Mouse (Mus musculus): ENCODE data around the gene Borcs7.
"Not testable (repeated sequence)": the region's sequence is repeated elsewhere in the genome, so short reads cannot be mapped to it uniquely, and the experiment has no call there.

Gene Borcs7

DNA sequence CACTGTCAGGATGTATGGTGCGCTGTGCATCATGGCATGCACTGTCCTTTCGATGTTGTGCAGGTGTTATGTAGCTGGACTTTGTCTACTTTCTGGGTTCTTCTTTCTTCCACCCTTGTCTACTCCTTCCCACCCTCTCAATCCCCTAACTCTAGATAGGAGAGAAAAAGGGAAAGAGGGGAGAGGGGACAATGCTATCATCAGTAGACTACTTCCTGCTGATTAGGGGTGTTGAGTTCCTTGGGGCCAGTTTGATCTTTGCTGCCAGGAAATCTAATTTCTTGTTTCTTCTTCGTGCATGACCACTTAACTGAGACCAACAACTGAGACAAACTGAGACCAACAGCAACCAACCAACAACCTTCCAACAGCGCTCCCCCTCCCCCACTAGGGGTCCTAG lies 20.9 kb downstream of the Borcs7 start:
- DNase-seq (ENCODE audit: low read depth, low spot score): no peak

DNA sequence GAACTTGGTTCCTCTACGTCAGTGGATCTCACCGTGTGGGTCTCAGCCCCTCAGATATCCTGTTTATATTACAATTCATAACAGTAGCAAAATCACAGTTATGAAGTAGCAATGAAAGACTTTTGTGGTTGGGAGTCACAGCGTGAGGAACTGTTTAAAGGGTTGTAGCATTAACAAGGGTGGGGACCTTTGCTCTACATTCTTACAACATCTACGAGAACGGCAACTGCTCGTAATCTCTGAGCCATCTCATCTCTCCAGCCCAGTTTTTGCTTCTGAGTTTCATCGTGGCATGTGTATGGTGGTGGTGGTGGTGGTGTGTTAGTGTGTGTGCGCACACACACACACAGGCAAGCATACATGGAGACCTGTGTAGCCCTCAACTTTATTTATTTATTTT lies 24.5 kb downstream of the Borcs7 start:
- no peak for DNase-seq (ENCODE audit: low read depth, low spot score)

DNA sequence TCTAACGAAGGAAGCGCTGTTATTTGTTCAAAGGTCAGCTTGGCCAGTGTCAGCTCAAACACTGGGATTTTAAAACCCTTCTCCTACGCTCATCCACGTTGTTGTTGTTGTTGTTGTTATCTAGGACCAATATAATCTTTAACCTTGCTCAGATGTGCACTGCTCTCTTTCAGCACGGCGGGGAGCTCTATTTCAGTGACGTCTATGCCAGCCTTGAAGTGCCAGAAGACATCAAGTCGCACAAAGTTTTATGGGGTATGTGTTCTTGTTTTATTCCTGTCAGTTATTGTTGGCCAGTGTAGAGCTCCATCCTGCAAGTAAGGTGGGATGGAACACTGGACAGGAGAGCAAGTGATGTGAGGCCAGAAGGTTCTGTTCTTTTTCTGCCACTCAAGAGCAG lies 25.3 kb downstream of the Borcs7 start:
- DNase-seq (ENCODE audit: low read depth, low spot score): no peak

DNA sequence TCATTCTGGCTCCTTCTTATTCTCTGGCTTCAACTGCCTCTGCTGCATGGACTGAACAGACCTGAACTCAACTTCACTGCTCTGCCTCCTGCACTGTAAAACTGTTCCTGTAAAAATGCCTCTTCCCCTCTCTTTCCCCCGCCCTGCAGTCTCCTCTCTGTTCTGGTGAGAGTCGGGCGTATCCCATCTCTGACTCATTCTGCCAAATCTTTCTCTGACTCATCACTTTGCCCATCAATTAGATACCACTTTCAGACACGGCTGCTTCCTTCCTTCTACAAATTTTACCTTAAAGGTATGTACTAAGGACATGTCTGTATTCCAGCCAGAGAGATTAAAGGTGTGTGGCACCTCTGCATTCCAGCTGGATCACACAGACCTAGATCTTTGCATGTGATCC lies 28.4 kb downstream of the Borcs7 start:
- peak; percentile 16 for DNase-seq (ENCODE audit: low read depth, low spot score)

DNA sequence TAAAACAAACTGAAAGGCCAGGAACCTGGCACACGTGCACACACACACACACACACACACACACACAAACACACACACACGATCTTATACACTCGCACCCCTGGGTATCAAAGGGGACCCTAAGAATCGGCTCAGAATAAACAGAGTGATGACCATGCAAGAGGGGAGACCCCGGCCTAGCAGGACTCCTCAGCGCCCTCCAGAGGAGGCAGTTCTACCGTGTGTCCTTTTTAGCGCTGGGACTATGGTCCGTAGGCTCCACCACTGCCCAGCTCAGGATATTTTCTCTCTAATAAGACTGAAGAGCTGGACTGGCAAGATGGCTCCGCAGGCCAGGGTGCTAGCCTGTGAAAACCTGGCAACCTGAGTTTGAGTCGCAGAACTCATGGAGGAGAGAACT lies 34.7 kb downstream of the Borcs7 start:
- no peak for DNase-seq (ENCODE audit: low read depth, low spot score)

DNA sequence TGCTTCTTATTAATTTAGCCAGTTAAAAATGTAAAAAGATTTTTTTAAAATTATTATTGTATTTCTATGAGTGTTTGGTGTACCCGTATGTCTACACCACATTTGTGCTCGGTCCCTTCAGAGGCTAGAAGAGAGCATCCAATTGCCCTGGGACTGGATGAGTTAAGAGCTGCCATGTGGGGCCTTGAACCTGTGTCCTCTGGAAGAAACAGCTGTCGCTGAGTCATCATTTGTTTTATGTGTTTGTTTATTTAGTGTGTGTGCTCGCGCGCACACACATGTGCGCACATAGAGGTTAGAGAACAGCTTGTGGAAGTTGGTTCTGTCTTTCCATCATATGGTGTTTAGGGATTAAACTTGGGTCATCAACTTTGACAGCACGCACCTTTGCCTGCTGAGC lies 36.4 kb downstream of the Borcs7 start:
- no peak for DNase-seq (ENCODE audit: low read depth, low spot score)

DNA sequence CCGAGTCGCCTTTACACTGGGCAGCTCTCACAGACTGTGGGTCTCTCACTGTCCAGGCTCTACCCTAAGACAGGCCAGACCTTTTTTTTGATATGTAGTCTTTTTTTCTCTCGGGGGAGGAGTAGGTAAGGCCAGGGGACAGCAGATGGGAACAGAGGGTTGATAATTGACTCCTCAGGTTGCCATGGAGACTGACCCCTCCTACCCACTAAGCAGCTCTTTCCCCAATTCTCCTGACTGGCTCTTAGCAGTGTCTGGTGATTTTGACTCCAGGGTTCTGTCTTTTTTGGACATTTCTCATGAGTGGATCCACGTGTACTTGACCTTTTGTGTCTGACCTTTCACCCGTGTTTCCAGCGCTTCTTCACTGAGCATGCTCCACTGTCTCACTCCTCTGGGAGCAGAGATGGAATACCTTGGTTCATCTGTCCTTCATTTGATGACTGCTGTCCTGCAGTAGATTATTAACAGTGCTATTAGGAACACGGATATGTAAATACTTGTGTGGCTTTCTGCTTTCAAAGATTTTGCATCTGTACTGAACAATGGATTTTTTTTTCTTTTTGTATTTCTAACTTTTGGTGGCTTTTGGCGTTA lies 37.5 kb downstream of the Borcs7 start:
- peak; percentile 54 for DNase-seq (ENCODE audit: low read depth, low spot score)

DNA sequence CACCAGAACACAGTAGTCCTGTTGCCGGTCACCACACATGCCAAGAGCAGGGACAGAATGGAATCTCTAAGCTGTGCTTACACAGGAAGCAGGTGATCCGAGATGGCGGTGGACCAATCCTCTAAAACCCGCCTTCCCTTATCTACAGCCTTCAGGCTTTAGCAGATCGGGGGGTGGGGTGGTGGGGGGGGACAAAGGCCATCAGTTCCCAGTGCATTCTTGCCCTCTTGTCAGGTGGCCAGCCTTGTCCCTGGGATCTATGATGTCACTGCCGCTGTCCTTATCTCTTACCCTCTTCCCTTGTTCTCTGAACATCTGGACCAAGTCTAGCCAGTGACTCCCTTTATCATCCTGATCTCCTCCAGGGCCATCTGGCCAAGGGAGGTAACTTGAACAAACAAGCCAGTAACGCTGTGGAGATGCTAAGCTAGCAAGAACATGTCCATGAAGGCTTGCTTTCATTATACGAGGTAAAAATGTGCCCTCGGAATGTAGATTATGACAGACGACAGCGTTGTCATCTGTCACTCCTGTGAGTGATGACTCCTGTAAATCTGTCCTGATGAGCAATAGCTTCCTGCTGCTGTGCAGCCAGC lies 38.3 kb downstream of the Borcs7 start:
- DNase-seq (ENCODE audit: low read depth, low spot score): no peak

DNA sequence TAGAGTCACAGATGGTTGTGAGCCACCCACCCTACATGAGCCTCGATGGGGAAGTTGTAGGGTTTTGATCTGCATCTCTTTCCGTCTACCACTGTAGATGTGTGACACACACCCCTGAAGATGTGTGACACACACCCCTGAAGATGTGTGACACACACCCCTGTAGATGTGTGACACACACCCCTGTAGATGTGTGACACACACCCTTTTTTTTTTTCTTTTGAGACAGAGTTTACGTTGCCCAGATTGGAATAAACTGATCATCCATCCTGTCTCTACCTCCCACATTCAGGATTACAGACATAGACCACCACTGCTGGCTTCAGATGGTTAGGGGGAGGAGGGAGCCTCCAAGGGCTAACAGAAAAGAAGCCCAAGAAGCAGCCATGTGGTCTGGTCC lies 39.2 kb downstream of the Borcs7 start:
- peak; percentile 7 for DNase-seq (ENCODE audit: low read depth, low spot score)

DNA sequence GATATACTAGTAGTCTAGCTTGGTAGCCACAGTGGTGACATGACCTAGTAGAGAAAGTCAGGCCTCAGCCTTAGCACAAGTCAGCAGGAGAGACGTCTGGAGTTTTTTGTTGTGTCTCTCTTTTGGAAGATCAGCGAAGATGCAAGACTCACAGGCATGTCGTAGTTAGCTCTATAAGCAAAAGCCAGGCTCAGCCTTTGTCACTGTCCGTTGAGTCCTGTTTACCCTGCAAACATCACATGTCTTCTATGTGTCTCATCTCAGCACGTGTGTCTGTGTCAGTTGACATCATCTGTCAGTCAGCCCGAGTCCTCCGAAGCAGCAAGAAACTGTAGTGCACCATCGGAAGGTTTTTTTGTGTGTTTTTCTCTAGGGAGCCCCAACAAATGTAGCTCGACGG lies 41.6 kb downstream of the Borcs7 start:
- DNase-seq (ENCODE audit: low read depth, low spot score): no peak

DNA sequence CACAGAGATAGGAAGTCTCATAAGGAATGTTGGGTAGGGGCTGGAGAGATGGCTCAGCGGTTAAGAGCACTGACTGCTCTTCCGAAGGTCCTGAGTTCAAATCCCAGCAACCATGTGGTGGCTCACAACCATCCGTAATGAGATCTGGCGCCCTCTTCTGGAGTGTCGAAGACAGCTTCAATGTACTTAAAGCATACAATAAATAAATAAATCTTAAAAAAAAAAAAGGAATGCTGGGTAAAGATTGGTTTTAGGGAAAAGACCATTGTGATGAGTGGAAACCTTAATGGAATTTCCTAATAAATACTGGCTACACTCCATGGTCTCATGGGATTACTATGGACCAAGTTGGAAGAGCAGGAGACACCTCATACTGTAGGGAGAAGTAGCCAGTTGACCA lies 43.0 kb downstream of the Borcs7 start:
- not testable (repeated sequence) for DNase-seq (ENCODE audit: low read depth, low spot score)

DNA sequence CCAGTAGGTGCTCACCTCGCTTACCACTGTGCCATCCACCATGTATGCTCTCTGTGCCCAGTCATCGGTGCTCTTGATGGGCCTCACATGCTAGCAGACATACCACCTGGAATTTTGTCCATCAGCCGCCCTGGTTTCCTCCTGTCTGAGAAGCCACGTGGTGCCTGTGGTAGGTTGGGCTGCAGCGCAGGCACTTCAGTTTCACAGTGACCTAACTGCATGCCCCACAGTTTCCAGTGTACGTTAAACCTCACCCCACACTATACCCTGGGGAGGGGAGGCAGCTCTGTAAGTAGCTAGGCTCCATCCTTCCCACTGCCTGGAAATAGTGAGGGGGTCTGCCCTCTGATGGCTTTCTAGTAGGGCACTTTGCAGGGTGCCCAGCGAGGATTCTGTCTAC lies 43.9 kb downstream of the Borcs7 start:
- no peak for DNase-seq (ENCODE audit: low read depth, low spot score)

DNA sequence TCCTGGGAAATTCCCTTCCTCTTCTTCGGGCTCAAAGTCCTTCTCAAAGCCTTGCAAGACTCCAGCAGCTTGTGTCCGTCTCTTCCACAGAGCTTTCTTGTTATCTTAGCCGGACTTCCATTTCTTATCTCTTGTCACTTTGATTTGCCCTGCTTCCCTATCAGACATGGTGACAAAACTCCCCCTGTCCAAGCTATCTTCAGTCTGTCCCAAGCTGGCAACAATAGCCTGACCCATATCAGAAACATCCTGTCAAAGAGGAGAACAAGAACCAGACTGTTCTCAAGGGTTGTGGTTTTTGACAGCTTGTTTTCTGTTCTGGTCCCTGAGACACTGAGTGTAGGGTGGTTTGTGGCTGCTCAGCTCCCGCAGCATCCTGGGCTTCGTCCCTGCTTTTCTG lies 45.5 kb downstream of the Borcs7 start:
- DNase-seq (ENCODE audit: low read depth, low spot score): no peak

DNA sequence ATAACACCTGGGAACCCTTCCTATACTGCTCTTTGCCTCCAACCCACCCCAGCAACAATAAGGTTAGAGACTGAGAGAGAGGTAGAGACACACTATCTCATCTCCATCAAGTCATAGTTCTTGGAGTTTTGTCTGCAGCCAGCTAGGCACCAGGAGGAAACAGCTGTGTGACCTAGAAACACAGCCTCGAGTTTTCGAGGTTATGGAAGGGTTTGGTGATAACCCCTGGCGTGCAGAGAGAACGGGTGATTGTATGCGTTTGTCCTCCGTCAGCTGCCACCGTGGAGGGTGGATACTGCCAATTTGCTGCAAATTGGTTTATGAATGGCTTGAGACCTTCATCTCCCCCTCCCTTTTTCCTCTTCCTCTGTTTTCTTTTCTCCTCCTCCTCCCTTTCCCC lies 47.4 kb downstream of the Borcs7 start:
- DNase-seq (ENCODE audit: low read depth, low spot score): no peak

DNA sequence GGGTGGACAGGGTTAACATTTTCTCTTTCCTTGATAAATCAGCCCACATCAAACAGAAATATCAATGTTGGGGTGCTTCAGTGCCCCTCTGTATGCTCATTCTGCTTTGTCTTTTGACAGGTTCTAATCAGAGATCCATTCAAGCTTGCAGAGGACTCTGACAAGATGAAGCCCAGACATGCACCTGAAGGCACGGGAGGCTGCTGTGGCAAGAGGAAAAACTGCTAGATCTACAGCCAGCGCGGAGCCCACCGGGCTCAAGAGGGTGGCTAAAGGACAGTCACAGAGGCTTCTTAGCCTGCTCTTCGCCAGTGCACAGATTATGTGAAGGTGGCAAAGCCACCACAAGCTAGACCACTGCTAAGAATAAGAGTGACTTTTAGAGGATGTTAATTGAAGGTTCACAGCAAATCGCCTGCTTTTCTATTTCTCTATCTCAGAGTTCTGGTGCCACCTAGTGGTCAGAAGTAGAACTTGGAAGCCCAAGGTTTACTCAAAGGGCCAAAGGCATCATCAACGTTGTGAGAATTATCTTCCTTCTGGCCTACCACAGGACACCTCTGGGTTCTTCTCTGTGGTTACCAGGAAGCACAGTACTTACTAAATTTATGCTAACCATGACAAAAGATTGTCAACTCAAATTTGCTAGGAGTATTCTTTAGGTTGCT lies 50.8 kb downstream of the Borcs7 start:
- DNase-seq (ENCODE audit: low read depth, low spot score): peak; percentile 81

DNA sequence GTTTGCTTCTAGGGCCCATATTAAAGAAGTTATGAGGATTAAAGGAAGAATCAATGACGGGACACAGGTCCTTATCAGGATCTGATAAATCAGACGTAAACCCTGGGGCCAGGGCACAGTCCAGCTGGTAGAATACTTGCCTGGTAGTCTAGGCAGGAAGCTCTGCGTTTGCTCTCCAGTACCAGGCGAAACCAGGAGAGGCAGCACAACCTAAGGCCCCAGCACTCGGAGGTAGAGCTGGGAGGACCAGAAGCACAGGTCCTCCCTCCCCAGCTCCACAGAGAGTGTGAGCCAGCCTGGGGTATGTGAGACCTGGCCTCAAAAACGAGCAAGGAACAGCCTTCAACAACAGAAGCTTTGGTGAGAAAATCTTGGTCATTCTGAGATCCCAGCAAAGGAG lies 51.9 kb downstream of the Borcs7 start:
- DNase-seq (ENCODE audit: low read depth, low spot score): no peak

DNA sequence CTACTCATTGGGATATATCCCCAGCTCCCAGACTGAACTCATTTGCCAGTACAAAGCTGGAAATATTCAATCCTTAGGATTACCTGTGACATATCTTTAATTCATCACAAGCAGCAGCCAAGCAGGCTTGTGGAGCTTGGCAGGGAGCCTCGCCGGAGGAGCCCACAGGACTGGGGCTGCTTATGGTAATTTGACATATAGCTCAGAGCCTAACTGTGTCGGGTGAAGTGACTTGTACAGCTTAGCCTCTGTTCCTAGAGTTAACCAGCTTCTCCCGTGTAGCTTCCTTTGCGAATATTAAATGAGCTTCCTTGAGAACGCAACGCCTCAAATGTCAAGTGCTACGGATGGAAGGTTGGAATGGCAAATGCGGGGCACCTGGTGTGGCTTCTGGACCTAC lies 55.0 kb downstream of the Borcs7 start:
- peak; percentile 11 for DNase-seq (ENCODE audit: low read depth, low spot score)

DNA sequence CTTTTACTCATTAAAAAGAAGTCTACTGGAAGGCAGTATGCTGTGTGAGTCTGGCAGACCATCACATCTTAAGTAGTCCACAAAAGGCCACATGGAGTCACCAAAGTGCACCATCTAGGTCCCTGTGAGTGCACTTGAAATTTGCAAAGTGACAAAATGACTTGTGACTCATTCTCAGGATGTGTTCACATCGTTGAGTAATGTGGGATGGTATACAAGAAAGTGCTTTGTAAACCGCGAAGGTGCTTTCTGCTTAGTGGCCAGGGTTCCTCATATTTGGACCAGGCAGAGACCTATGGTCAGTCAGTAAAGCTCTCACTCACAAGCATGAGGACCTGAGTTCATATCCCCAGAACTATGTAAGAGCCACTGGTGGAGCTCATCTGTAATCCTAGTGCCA lies 58.1 kb downstream of the Borcs7 start:
- DNase-seq (ENCODE audit: low read depth, low spot score): no peak

DNA sequence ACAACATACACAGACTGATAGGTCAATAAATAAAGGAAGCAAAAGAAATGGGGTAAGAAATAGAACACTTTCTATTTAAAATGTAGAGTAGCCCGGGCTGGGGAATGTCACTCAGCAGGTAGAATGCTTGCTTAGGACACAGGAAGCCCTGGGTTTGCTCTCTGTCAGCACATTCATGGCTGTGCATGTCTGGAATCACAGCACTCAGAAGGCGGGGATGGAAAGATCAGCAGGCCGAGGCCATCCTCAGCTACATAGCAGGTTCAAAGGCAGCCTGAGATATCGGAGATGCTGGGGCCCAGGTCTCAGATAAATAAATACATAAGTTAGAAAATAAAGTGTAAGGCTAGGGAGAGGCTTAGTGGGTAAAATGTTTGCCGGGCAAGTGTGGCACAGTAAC lies 62.5 kb downstream of the Borcs7 start:
- no peak for DNase-seq (ENCODE audit: low read depth, low spot score)
